Mouse (Mus musculus): Measurements from ENCODE around the gene Sptbn1. TPM values are rescaled to one million over a fixed set of nuclear protein-coding genes. Genes with fewer than 3 reads are reported as not detected.
A peak's percentile ranks its signal among the peaks of the same experiment; 100 is the strongest.

The Sptbn1 gene
- total and polyA plus RNA-seq, 3 experiments, result 53.8 to 315 (median 249) TPM

DNA sequence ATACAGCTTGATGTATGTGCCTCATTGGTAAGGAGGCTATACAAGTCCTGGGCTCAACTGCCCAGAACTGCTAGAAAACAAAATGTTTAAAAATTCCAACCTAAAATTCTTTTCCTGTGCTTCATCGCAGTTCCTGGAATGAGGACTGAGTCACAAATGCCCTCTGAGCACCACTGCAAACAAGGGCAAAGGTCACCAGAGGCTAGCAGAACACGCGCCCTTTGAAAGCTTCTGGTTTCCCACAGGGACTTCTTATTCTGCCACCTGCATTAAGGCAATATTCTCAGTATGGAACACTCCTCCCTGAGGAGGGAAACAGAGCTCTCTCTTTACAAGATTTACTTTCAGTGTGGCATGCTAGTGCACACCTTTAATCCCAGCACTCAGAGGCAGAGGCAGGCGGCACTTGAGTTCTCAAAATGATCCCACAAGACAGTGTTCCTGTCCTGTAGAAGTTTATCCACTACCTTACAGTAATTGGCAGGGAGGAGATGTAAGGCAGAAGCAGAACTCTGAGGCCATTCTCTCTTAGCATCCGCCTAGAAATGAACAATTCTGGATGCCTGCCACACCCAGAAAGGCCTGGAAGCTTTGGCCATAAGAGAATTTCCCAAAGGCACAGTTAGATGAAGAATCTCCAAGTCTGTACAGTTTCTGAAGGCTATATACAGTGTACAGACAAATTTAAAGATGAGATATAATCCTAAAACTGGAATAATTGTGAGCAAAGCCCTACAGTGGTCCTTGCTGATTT is 56.1 kb downstream of the Sptbn1 start:
- peak; percentile 56 for DNase-seq

DNA sequence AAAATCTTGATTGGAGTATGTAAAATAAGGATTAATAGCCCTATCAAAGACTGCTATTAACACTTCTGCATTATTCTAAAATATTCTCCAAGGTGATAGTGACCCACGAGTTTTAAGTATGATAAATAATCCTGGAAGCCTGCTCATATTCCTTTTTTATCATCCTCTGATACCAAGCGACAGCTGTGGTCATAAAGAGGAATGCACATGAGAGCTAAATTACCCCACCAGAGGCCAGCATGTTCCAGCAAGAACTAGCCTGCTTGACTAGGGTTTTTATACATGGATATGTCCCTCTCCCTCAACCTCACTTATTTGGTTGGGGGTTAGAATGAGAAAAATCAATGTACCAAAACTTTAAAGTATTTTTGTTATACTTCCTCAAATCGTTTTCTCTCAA is 56.8 kb downstream of the Sptbn1 start:
- no peak for DNase-seq

DNA sequence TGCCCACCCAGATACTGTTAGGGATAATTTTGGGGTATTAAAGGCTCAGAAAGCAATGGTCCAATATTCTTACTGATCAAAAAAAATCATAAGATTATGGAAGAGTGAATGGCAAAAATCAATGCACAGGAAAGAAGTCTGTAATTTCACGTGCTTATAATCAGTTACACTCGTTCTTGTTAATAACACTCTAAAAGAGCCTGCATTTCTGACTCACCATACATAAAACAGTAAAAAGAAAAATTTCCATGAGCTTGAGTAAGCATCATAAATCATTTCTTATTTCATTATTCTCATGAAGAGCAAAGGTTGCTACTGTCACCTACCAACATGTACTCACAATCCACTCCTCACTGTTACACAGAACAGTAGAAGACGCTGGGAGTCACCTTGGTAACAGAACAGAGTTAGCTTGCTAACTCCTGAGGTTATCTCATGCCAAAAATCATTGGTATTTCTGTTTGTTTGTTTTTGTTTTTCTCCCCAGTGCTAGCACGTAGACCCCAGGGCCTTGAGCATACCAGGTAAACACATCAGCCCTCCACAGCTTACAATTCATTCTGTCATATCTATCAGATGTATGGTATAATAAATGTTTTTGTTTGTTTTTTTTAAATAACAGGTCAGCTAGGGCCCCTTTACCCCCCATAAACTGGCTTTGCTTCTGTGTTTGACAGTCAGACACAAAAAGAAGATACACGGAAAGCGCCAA is 57.7 kb downstream of the Sptbn1 start:
- DNase-seq, result no peak

DNA sequence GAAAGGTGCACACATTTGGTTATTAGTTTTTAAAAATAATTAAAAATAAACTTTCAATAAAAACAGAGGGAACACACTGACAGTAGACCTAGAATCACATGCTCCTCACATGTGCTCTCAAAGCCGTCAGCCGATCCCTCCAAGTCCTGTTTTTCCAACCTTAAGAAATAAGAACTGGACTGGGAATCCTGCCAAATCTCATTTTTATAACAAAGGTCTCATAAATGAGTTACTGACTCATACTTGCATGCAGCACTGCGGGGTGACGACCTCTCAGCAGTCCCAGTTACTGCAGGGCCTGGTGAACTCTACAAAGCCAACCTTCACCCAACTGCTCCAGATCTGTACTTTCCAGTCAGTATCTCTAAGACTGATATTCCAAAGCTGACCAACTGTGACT is 58.5 kb downstream of the Sptbn1 start:
- peak; percentile 77 for DNase-seq

DNA sequence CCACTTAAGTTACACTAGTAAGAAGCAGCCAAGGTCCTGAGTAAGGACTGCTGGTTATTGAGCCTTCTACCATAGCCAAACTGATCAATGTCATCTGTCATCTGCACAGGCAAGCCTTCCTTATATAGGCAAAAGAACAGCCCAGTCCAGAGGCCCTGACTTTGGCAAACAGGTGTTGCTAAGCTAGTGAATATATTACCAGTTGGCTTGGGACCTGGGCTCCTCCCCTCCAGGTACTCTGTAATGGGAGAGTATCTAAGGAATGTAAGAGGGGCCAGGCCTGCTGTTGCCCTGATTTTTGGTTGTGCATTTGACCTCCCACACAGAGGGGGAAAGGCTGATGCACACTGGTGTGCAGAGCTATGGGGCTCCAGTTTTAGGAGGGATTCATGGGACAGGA is 63.6 kb downstream of the Sptbn1 start:
- DNase-seq, result no peak

DNA sequence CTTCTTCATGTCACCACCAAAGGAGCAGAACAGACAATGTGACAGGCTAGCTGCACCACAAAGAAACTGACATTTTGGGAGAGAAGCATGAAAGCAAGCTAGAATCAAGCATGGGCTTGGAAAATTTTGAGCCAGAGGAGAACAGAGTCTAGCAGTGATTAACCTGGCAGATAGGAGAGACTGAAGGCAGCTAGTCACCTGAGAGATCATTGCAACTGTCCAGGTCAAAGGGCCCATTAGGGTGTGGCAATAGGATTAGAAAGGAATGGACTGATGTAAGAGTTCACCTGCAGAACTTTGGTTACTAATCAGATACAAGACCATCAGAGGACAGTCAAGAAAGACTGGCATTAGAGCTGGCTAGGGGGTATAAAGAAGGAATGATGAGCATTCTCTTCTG is 67.6 kb downstream of the Sptbn1 start:
- DNase-seq, result no peak

DNA sequence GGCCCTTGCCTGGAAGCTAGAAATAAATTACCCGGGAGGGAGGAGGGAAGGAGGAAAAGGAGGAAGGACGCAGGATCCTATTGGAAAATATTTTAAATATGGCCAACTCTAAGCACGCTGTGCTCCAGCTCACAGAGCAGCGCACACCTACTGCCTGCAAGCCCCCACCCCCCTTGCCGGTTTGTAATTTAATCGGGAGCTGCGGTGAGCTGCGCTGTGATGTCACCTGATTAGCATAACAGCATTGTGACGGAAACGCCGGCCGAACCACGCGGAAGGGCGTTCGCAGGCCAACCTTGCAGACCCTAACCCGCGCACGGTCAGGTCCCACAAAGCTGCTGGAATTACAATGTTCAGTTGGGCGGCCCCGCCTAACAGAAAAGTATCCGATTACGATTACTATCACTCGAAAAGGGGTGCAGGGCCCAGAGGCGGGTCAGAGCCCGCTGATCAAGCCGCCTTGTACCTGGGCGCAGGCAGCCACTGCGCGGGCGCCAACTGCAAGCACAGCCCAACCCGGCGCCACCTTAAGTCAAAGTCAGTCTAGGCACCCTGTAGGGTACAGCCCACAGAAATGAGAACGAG is 69.8 kb downstream of the Sptbn1 start:
- peak; percentile 77 for DNase-seq

DNA sequence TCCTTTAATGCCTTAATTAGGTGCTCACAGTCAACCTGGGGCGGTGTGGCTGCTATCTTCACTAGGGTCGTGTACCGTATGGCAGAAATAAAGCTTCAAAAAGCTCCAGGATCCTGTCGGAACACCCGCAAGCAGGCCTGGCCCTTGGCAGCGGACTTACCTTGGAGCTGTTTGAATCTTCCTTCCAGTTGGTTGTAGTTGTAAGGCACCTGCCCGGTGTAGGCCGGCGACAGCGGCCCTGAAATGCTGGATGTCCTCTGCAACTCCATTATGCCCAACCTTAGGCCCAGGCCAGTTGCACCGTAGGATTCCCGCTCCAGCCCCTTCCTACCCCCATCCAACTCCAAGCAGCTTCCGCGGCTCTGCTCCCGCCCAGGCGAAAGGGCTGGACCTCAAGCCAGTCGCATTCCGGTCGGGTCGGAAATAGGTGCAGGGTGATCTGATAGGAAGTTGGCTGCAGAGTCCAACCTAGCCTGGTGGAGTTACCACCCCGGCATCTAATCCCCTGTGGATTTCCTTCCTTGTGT is 70.3 kb downstream of the Sptbn1 start:
- DNase-seq, result peak; percentile 83

DNA sequence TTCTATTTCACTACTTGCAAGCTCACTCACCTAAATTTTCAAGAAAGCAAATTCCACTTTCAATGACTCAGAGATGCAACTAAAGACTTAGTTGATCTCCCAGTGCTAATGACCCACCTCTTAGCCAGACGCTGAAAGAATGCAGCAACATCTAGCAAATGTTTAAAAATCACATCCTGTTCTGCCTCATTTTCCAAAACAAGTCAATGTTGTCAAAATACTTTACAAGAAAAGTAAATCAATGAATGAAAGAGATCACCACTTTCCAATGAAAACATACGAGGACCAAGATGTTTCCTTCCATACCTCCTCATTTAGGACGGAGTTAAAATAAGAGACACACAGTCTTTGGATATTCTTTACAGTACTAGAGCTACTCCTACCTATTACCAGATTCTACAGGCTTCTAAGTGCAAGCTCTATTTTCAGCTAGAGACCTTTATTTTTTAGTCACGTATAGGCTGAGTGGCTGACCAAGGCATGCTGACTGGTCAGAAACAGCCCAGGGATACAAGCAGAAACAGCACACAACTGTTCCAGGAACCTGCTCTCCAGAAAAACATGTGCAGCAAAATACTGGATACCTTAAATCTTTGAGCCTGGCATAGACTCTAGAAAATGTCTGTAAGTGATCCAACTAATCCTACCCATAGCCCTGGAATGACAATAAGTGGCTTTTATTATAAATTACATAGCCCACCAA is 71.5 kb downstream of the Sptbn1 start:
- DNase-seq, result no peak

DNA sequence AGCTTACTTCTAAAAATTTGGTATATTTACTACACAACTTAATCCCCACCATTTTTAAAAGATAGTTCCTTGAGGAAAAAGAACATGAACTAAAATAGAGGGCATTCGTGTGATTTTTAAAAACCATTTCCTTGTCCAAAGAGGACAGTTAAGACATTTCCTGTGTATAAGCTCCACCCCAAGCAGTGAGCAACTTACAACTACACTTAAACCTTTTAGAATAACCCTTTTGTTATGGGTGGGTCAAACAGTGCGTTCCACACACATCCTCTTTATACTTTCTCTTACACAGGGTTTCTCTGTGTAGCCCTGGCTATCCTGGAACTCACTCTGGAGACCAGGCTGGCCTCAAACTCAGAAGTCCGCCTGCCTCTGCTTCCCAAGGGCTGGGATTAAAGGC is 72.2 kb downstream of the Sptbn1 start:
- DNase-seq, result no peak

DNA sequence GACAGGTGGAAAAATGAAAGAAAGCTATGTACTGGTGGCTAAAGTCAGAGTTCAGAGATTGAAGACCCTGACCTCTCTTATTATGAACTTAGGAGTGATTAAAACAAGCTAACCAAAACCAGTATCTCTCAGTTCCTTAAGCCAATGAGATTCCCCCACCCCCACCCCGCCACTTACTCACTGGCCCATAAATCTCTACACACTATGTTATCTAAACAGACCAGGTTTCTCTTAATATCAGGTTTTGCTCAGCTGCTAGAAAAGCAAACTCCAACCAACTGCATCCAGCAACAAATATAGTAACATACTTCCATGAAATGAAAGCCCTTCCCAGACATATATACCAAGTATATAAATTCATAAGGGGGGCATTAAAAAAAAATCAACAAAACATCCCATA is 73.2 kb downstream of the Sptbn1 start:
- no peak for DNase-seq

DNA sequence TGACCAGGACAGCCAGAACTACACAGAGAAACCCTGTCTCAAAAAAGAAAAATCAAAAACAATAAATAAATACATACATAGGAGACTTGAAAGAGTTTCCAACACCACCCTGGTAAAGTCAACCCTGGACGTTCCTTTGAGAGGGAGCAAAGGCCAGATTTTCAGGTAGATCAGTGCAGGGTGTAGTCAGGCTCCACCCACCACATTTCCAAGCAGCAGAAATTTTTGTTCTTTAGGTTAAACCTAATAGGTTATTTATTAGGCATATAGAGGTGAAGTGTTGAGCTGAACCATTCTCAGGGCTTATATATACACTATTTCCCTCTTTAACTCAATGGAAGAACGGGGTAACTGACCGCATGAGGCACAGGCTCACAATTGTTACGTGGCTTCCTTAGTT is 77.0 kb downstream of the Sptbn1 start:
- no peak for DNase-seq

DNA sequence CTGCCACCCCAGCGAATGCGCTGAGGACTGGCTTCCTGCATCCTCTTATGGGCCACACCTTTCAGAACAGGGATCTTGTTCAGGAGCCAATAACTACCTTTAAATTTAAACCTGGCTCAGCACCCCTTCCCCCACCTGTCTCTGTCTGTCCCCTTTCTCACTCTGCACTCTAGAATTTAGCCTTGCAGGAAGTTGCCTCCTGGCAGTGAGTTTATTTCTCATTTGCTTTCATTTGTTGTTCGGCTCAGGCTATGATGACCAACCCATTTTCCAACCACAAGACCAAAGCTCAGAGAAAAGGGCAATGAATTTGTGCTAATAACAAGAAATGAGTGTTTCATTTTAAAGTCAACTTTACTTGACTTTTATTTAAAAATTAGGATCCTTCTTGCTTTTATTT is 77.9 kb downstream of the Sptbn1 start:
- no peak for DNase-seq

DNA sequence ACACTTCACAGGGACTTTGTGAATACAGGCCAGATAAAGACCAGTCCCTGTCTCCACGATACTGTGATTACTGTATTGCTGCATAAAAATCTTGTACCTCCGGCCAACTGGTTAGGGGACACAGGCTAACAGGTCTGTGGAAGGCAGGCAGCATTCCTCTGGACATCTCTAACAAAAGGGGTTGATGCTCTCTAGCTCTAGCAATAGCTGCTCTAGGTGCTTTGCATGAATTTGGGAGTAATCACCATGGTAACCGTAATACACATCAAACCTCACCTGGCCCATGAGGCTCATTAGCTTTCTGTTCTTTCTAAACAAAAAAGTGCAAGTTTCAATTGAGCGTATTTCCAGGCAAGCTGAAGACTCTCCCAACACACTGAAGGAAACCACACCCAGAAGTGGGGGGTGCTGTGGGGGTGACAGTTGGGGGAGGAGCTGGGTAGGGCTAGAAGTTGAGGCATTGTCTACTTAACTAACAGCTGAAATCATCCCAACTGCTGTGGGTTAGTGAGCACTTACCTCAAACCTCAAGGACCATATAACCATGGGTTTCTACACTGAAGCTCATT is 81.0 kb downstream of the Sptbn1 start:
- no peak for DNase-seq

DNA sequence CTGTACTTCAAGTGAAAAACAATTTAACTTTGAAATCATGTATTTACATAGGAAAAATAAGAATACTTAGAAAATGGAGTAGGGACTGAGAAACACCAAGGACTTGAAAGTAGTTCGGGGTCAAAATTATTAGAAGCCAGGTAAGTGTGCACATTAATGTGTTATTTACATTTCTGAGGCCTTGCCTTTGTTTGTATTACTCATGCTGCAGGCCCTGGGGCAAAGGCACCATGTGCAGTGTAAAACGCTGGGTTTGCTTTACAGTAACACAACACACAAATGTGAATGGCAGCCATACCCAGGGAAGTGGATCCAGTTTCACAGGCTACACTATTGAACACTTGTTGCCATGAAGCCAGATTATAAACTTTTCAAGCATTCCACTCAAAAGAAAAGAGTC is 83.4 kb downstream of the Sptbn1 start:
- no peak for DNase-seq

DNA sequence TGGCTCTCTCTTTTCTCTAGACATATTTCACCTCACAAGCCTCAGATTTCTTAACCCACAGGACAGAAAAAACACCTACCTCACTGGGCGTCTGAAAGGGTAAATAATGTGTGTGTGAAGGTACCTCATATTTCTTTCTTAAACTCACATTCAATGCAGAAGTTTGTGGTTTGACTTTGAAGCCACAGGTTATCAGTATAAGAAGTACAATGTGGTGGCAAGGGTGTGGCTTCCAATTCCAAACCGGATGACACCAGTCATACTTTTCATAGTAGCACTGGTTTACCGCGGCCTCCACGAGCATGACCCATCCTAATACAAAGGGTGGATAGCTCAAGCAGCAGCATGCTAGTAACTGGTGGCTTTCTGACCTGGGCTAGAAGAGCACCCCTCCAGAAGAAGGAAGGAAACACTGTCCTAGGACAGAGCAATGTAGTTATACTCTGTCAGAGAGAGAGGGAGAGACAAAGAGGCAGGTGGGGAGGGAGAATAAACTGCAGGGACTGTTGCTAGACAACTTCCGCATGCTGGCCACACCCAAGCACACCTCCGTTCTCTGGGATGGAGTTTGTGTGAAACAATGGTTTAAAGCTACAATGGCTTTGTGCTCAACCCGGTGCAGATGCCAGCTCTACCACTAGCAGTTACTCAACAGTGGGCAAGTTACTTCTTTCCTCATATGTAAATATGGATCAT is 85.1 kb downstream of the Sptbn1 start:
- DNase-seq, result no peak

DNA sequence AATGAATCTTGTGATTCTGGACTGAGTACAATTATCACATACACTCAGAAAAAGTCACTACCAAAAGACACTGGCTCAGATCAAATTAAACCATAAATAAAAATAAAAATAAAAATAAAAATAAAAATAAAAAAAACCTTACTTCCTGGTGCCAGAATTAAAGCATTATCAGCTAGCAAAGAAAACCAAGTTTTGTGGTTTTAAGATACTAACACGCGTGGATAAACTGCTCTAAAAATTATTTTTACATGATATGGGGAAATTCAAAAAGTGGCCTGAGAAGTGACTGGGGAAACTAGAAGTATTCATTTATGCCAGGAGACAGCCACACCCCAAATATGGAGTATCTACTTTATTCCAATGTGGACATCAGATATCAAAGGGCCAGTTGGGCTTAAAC is 89.8 kb downstream of the Sptbn1 start:
- DNase-seq, result no peak

DNA sequence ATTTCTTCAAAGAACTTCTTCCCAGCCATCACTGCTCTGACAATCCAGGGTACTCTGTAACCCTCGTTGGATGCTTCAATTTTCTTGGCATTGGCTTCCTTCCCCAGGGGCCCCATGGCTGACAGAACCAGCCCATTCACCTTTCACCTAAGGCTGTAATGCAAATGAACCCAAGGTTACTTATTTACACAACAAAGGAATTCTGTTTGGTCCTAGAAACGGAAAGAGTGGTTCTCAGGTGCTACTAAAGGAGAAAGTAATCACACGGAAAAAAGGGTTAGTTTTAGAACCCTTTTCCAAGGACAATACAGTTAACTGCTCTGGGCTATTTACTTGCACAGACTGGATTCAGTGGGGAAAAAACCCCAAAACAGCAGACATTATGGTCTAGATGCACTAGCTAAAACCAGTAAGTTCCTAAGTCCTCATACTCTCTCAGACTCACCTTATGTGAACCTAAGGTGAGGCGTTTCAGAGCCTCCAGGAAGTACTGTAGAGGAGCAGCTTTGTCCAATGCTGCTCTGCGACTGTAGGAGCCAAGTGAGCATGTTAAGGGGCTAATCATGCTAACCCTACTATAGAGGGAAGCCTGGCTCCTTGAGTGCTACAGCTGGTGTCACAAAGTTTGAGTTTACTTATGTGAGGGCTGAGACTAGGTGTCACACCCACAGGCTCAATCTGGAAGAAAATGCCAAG is 90.7 kb downstream of the Sptbn1 start:
- DNase-seq, result no peak

DNA sequence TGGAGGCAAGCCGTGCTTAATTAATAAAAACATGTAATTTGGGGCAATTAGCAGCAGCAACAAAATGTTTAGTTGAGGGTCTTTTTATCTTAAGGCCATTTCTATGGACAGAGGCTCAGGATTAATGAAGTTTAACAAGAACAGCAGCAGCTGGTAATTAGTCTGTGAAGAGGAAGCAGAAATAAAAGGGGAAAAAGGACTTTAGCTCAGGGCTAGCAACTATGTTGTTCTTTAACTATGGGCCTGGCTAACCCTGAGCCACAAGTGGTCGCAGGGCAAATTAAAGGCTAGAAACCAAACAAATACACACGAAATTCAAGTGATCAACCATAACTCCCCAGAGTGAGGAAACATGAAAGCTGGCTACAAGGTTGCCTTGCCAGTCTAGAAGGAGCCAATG is 91.9 kb downstream of the Sptbn1 start:
- DNase-seq, result no peak

DNA sequence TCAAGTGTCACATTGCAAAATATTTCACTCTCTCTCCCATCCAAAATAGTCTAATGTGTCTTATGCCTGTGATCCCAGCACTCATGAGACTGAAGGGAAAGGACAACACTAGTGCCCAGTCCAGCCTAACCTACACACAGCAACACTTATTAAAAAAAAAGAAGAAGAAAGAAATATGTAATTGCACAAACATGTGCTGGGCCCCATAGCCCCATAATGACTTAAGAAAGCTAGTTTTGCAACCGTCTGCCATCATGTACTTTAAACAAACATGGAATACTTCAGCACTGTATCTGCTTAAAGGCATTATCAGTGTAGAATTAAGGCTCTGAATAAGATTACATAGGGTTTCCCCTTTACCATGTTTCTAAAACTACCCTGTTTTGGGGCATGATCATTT is 92.4 kb downstream of the Sptbn1 start:
- DNase-seq, result no peak

DNA sequence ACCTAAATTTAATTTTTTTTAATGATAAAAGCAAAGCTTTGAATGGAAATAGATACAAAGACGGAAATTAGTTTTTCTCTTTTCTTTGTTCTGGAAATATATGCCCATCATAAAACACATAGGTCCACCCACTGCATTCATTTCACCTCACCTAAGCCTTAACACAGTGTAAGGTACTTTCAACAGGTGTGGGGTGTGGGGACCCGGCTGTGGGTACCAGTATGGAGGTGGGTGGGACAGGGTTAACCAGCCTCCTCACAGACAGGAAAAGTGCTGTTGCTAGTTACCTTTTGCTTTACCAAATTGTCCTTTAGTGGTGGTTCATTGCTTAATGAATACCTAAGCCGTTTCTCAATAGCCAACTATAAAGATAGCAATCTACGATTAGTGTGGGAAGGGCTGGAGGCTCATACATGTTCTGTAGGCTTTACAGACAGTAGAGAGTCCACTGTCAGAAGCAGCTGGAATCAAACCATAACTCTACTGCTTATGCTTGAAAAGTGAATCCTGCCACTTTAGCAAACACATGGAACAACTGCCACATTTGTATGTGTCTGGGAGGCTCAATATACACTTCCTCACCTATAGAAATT is 96.3 kb downstream of the Sptbn1 start:
- no peak for DNase-seq

All from adrenal gland, adult 2 months (tissue).